ENCODE assay signal across 8 mouse cellular contexts in genomic region chr9:44327064-44327711, GRCm38 (mm10). TPM values are rescaled to one million over a fixed set of nuclear protein-coding genes. Genes with fewer than 3 reads are reported as not detected.
A peak's percentile ranks its signal among the peaks of the same experiment; 100 is the strongest.
DNase-seq lines count a peak whose midpoint lies in the region; ATAC-seq lines count a peak whose summit lies in the region.

No protein-coding gene starts in this region.

- no peaks in the 10 kb centered on the region for H3K27me3 ChIP-seq in forebrain, embryonic 11.5 days (ENCODE audit: control insufficient read depth, insufficient read depth, low read length)
- no peaks in the 10 kb centered on the region for H3K27me3 ChIP-seq in hindbrain, embryonic 14.5 days (ENCODE audit: control insufficient read depth, insufficient read depth, low read length)

- peak; percentile 66 for ATAC-seq in forebrain, embryonic 11.5 days (replicated peaks; ENCODE audit: low FRiP score)
- peak; percentile 28 for ATAC-seq in hindbrain, embryonic 14.5 days (ENCODE audit: low FRiP score)

- peak; percentile 57 for DNase-seq in urinary bladder, postnatal 14 days (ENCODE audit: low spot score)
- DNase-seq in urinary bladder, adult 18-20 months (ENCODE audit: low spot score in 2 of 2) = no peak
- DNase-seq in forebrain, embryonic 11.5 days (ENCODE audit: low spot score) = peak; percentile 58
- no peak for DNase-seq in hindbrain, embryonic 14.5 days (ENCODE audit: low spot score)
- DNase-seq in lung, adult 18-20 months = peak; percentile 71 to 76
- DNase-seq in retina, embryonic 14.5 days (ENCODE audit: low spot score) = peak; percentile 57
- no peak for DNase-seq in right cerebral cortex, adult 2 months (ENCODE audit: low spot score in 2 of 2)
- DNase-seq in right cerebral cortex, adult 18-20 months = no peak

- no peaks in the 10 kb centered on the region for H3K9me3 ChIP-seq in forebrain, embryonic 11.5 days (ENCODE audit: control insufficient read depth, low read length)
- H3K9me3 ChIP-seq in hindbrain, embryonic 14.5 days (ENCODE audit: control insufficient read depth, low read length) = no peaks in the 10 kb centered on the region

- H3K4me1 ChIP-seq in forebrain, embryonic 11.5 days (replicated peaks; ENCODE audit: control insufficient read depth, insufficient read depth, low read length) = peaks cover 4% of the 10 kb centered on the region; the same call in 1 of the 2 replicates
- peaks cover 10% of the 10 kb centered on the region for H3K4me1 ChIP-seq in hindbrain, embryonic 14.5 days (replicated peaks; ENCODE audit: control insufficient read depth, insufficient read depth, low read length)

- peak overlapping the region; percentile 75 for H3K4me2 ChIP-seq in forebrain, embryonic 11.5 days (ENCODE audit: low read depth, low read length, severe bottlenecking)
- peak overlapping the region; percentile 86 for H3K4me2 ChIP-seq in hindbrain, embryonic 14.5 days (replicated peaks)

- WGBS in forebrain, embryonic 11.5 days = under 1% methylated on average over 21 of the region's 22 CpGs
- WGBS in hindbrain, embryonic 14.5 days = 2% methylated on average over 22 of the region's 22 CpGs

- H3K4me3 ChIP-seq in forebrain, embryonic 11.5 days (ENCODE audit: low read depth, low read length) = peak overlapping the region; percentile 78
- H3K4me3 ChIP-seq in hindbrain, embryonic 14.5 days (replicated peaks; ENCODE audit: low read length) = peak overlapping the region; percentile 84

- peak overlapping the region; percentile 87 for H3K27ac ChIP-seq in forebrain, embryonic 11.5 days (ENCODE audit: low read depth, low read length)
- peak overlapping the region; percentile 87 for H3K27ac ChIP-seq in hindbrain, embryonic 14.5 days

- no peaks in the 10 kb centered on the region; the same call in 1 of the 2 replicates for H3K36me3 ChIP-seq in forebrain, embryonic 11.5 days (ENCODE audit: control insufficient read depth, insufficient read depth, low read length)
- H3K36me3 ChIP-seq in hindbrain, embryonic 14.5 days (replicated peaks; ENCODE audit: control insufficient read depth, insufficient read depth) = peaks cover 37% of the 10 kb centered on the region

- H3K9ac ChIP-seq in forebrain, embryonic 11.5 days (ENCODE audit: low read length) = peak overlapping the region; percentile 93
- H3K9ac ChIP-seq in hindbrain, embryonic 14.5 days = peak overlapping the region; percentile 86

RNA-seq across cellular contexts. Expression of gene Dpagt1, which starts 1.4 kb away (rescaled TPM):
- 47.7 and 49.1 TPM in 2 replicates for polyA plus RNA-seq in forebrain, embryonic 11.5 days (2014; fragmentation: Nextera tagmentation; extraction: Ambion mirVana)
- 34.6 and 36.1 TPM in 2 replicates for polyA plus RNA-seq in hindbrain, embryonic 14.5 days (2014; fragmentation: Nextera tagmentation; extraction: Ambion mirVana)

RNA-seq across cellular contexts. Expression of gene C2cd2l, which starts 7.1 kb away (rescaled TPM):
- 12.2 and 13.7 TPM in 2 replicates for polyA plus RNA-seq in forebrain, embryonic 11.5 days (2014; fragmentation: Nextera tagmentation; extraction: Ambion mirVana)
- 24.0 and 25.6 TPM in 2 replicates for polyA plus RNA-seq in hindbrain, embryonic 14.5 days (2014; fragmentation: Nextera tagmentation; extraction: Ambion mirVana)

RNA-seq across cellular contexts. Expression of gene H2afx, which starts 7.3 kb away (rescaled TPM):
- 463 and 498 TPM in 2 replicates for polyA plus RNA-seq in forebrain, embryonic 11.5 days (2014; fragmentation: Nextera tagmentation; extraction: Ambion mirVana)
- polyA plus RNA-seq in hindbrain, embryonic 14.5 days (2014; fragmentation: Nextera tagmentation; extraction: Ambion mirVana) = 102 and 107 TPM in 2 replicates

RNA-seq across cellular contexts. Expression of gene Hmbs, which starts 16.8 kb away (rescaled TPM):
- 155 and 166 TPM in 2 replicates for polyA plus RNA-seq in forebrain, embryonic 11.5 days (2014; fragmentation: Nextera tagmentation; extraction: Ambion mirVana)
- 60.8 and 62.2 TPM in 2 replicates for polyA plus RNA-seq in hindbrain, embryonic 14.5 days (2014; fragmentation: Nextera tagmentation; extraction: Ambion mirVana)

RNA-seq across cellular contexts. Expression of gene Hinfp, which starts 21.7 kb away (rescaled TPM):
- 25.8 and 27.4 TPM in 2 replicates for polyA plus RNA-seq in forebrain, embryonic 11.5 days (2014; fragmentation: Nextera tagmentation; extraction: Ambion mirVana)
- polyA plus RNA-seq in hindbrain, embryonic 14.5 days (2014; fragmentation: Nextera tagmentation; extraction: Ambion mirVana) = 17.4 and 17.9 TPM in 2 replicates

Comparison
In these comparisons a context has a peak if more than half of its experiments do, and no peak if none do; other contexts are left out.
1. DNase-seq: peak in urinary bladder, postnatal 14 days (single experiment), forebrain, embryonic 11.5 days (single experiment), lung, adult 18-20 months (2 of 2) and retina, embryonic 14.5 days (single experiment); none in urinary bladder, adult 18-20 months (0 of 2), hindbrain, embryonic 14.5 days (single experiment), right cerebral cortex, adult 2 months (0 of 2) and right cerebral cortex, adult 18-20 months (single experiment).